Mouse (Mus musculus) erythroblast, embryonic 14.5 days (primary cell): ENCODE data around the gene Pcsk5.

Experiments
- GATA1 ChIP-seq: IDR thresholded peaks from 2 replicates; pipeline ENCODE4 v1.6.1; 2012; ENCODE audit warnings: low read length, inconsistent platforms, mixed read lengths
- TAL1 ChIP-seq: IDR thresholded peaks from 3 replicates; pipeline ENCODE4 v1.6.1; 2012; ENCODE audit warnings: low read length, inconsistent platforms, mixed read lengths

DNA sequence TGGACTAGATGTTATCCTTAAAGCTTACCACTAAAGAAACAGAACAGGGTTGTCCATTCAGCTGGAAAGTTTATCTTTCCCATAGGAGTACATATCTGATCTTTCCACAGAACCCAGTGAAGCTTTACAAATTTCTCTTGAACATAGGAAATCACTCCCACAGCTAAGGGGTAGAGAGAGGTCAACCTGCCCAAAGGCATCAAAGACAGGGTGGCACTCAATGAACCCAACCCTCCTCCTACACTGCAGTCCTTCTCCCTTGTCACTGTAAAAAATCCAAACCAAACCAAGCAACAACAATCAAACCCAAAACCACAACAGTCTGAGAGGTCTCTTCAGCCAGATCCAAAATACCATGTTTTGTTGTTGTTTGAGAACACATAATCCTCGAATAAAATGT lies 311.9 kb downstream of the Pcsk5 start:
- TF ChIP-seq GATA1 (no peak), TAL1 (no peak)
